Mouse (Mus musculus) erythroblast, embryonic 14.5 days (primary cell): ENCODE results near the gene Tex2.

Experiments
- GATA1 ChIP-seq: IDR thresholded peaks from 2 replicates; pipeline ENCODE4 v1.6.1; 2012; ENCODE audit warnings: low read length, inconsistent platforms, mixed read lengths
- TAL1 ChIP-seq: IDR thresholded peaks from 3 replicates; pipeline ENCODE4 v1.6.1; 2012; ENCODE audit warnings: low read length, inconsistent platforms, mixed read lengths

DNA sequence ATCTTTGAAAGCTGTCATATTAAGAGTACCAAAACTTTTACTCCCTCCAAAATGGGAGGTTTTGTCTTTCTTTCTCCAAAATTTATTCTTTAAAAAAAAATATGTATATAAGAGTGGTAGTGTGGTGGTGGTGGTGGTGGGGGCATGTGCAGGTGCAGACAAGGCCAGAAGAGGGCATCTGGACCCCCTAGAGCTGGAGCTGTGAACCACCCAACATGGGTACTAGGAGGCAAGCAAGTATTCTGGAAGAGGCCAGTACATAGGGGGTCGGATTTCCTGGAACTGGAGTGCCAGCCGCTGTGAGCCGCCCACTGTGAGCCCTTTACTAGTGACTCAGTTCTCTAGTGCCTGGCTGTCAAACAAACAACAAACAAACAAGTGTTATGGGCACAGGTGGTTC, 90.7 kb downstream of the Tex2 start:
- TF ChIP-seq GATA1, result no peak
- no peak for TF ChIP-seq TAL1
